Mouse (Mus musculus) intestine, postnatal 0 days (tissue): ENCODE measurements around the gene Bmp4. TPM values are rescaled to one million over a fixed set of nuclear protein-coding genes. Genes with fewer than 3 reads are reported as not detected.

Experiments
- ATAC-seq: fragments of 200-750 bp; cut with Nextera tagmentation; 2 replicates; pipeline ENCODE4 v1.8.0; 2017; ENCODE audit warnings: mild to moderate bottlenecking, moderate TSS enrichment, moderate library complexity
- H3K27ac ChIP-seq: fragments of 300-500 bp; sonication (generic); 2 replicates; pipeline ENCODE4 v1.5.1; 2014; ENCODE audit warnings: mild to moderate bottlenecking, low read depth, low read length, moderate library complexity
- H3K27me3 ChIP-seq: fragments of 300-500 bp; sonication (generic); replicated peaks from 2 replicates; pipeline ENCODE4 v1.6.1; 2014; ENCODE audit warnings: low read length, mixed read lengths; ENCODE audit not compliant: control insufficient read depth, insufficient read depth
- H3K36me3 ChIP-seq: fragments of 300-500 bp; sonication (generic); 2 replicates; pipeline ENCODE4 v1.6.1; 2014; ENCODE audit warnings: mild to moderate bottlenecking, moderate library complexity; ENCODE audit not compliant: control insufficient read depth, insufficient read depth
- H3K4me1 ChIP-seq: fragments of 300-500 bp; sonication (generic); replicated peaks from 2 replicates; pipeline ENCODE4 v1.6.1; 2014; ENCODE audit warnings: antibody characterized with exemption, low read length, mixed read lengths; ENCODE audit not compliant: control insufficient read depth, insufficient read depth
- H3K4me2 ChIP-seq: fragments of 300-500 bp; sonication (generic); replicated peaks from 2 replicates; pipeline ENCODE4 v1.6.1; 2014; ENCODE audit warnings: low read depth, mild to moderate bottlenecking, moderate library complexity
- H3K4me3 ChIP-seq: fragments of 300-500 bp; sonication (generic); 2 replicates; pipeline ENCODE4 v1.5.1; 2014; ENCODE audit warnings: low read depth, low read length
- H3K9ac ChIP-seq: fragments of 300-500 bp; sonication (generic); 2 replicates; pipeline ENCODE4 v1.6.1; 2014; ENCODE audit warnings: mild to moderate bottlenecking, low read depth, low read length
- H3K9me3 ChIP-seq: fragments of 300-500 bp; sonication (generic); 2 replicates; pipeline ENCODE4 v1.6.1; 2016; ENCODE audit warnings: mixed run types; ENCODE audit not compliant: control insufficient read depth
- CTCF ChIP-seq: sonication (generic); IDR thresholded peaks from 2 replicates; pipeline ENCODE4 v1.5.1; 2016; ENCODE audit warnings: low read depth, mild to moderate bottlenecking, control low read depth, antibody characterized with exemption, moderate library complexity
- WGBS: fragments of 180-500 bp; shearing (Covaris S2); extraction: QIAGEN DNeasy Blood & Tissue Kit; methylation state at CpG from one replicate; pipeline ENCODE4 v1.1.7; 2014; 5-methylcytosine and 5-hydroxymethylcytosine counted together
- polyA plus RNA-seq: library from polyadenylated mRNA; unstranded; fragments of >200 nt; fragmentation: Nextera tagmentation; extraction: Ambion mirVana; gene quantifications from 2 replicates; pipeline ENCODE4 v1.2.1, GENCODE M21; 2015

Bmp4 gene
- polyA plus RNA-seq, 1 experiment from 2014 or later = 20.2 TPM

- Histone ChIP-seq H3K9ac (no peak overlapping the region), H3K9me3 (no peaks in the 10 kb centered on the region), H3K27me3 (no peaks in the 10 kb centered on the region), H3K4me1 (no peaks in the 10 kb centered on the region), H3K27ac (no peak overlapping the region), H3K4me3 (no peak overlapping the region), H3K36me3 (no peaks in the 10 kb centered on the region), H3K4me2 (no peak overlapping the region)
- no peak for TF ChIP-seq CTCF
- ATAC-seq = no peak
These were observed 45.7 kb downstream of the Bmp4 start for GRCm38 (mm10) chr14:46344750-46345149.

- WGBS = 58% methylated on average over 11 of the region's 11 CpGs
- no peak for TF ChIP-seq CTCF
- no peaks in the 10 kb centered on the region for H3K27me3 ChIP-seq
- no peak overlapping the region for H3K4me3 ChIP-seq
- H3K36me3 ChIP-seq = no peaks in the 10 kb centered on the region
- no peaks in the 10 kb centered on the region for H3K4me1 ChIP-seq
- no peaks in the 10 kb centered on the region for H3K9me3 ChIP-seq
- no peak overlapping the region for H3K9ac ChIP-seq
- ATAC-seq = no peak
- H3K27ac ChIP-seq = no peak overlapping the region
- H3K4me2 ChIP-seq = no peak overlapping the region
These were observed 51.7 kb downstream of the Bmp4 start for GRCm38 (mm10) chr14:46338801-46339200.

Other genes starting within 250 kb of the Bmp4 start
- gene Gm15217, start 11.3 kb downstream of the Bmp4 start, polyA plus RNA-seq = not detected in 2 replicates